Mouse (Mus musculus) G1E-ER4 (cell line): ENCODE measurements around the gene Csde1. TPM values are rescaled to one million over a fixed set of nuclear protein-coding genes. Genes with fewer than 3 reads are reported as not detected.
A peak's percentile ranks its signal among the peaks of the same experiment; 100 is the strongest.

Experiments
- GATA1 ChIP-seq: IDR thresholded peaks from one replicate; pipeline ENCODE4 v1.8.0; 2012; ENCODE audit warnings: low read length, inconsistent platforms
- polyA plus RNA-seq: library from polyadenylated mRNA; stranded (reverse); fragments of >175 nt; gene quantifications from 2 replicates; pipeline ENCODE4 v1.2.3, GENCODE M21; 2012

The Csde1 gene
- polyA plus RNA-seq, 1 experiment: 7.9 TPM

GRCm38 (mm10) chr3:103040861-103041379 lies 20.7 kb downstream of the Csde1 start:
- TF ChIP-seq GATA1: peak; percentile 49

DNA sequence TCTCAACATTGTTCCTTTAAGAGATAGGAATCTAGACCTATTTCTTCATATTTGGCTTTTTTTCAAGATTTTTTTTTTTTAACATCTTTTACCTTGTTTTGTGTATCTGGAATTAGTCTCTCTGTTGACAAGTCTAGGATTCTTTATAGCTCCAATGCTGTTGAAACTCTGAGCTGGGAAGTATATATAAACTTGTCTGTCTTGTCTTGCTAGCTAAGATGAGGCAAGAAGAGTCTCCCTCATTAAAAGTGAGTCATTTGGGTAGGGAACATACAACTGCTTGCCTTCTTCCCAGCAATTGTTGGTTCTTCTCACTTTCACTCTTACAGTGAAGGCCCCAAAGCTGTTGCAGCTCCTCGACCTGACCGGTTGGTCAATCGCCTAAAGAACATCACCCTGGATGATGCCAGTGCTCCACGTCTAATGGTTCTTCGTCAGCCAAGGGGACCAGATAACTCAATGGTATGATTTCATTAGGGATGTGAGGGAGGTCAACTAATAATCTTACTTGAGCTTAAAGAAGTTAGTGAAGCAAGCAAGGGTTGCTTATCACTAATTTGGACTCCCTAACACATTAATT lies 35.9 kb downstream of the Csde1 start:
- no peak for TF ChIP-seq GATA1

DNA sequence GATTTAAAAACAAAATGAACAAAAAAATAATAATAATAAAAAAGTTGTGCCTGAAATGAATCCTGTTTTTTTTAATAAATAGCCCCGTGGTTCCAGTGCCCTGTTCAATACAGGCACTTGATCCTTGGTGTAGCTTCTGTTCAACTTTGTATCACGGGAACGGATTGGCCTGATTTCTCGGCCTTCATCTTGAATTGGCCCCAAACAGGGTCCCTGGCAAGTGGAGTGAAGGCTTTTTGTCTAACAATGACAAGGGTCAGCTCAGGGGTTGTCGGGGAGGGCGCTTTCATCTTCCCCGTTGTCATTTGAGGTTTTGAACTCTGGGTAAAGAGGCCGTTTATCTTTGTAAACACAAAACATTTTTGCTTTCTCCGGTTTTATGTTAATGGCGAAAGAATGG lies 37.5 kb downstream of the Csde1 start:
- TF ChIP-seq GATA1: no peak

- TF ChIP-seq GATA1: no peak
These were observed 38.3 kb downstream of the Csde1 start, which contains the start of gene Nras for GRCm38 (mm10) chr3:103058207-103059157. TSS of gene Nras (plus strand) at chr3:103058285.

DNA sequence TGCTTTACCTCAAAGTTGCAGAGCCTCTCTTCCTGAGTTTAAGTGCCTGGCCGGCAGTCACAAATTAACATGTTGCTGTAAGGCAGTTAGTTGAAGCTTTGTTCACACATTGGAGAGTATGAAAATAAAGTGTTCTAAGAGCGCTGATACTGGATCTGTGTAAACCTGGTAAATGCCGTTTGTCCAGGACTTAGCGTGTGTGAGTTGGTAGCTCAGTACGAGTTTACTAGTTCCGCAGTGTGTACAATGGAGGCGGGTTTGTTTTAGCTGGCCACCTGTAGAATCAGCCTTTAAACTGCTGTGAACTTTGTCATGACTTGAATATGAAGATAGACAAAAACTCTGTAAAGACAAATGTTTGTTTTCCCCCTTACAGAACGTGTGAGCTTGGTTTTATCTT lies 46.7 kb downstream of the Csde1 start:
- no peak for TF ChIP-seq GATA1

- no peak for TF ChIP-seq GATA1
These were observed 48.7 kb downstream of the Csde1 start for GRCm38 (mm10) chr3:103068971-103069370.

- no peak for TF ChIP-seq GATA1
These were observed 53.5 kb downstream of the Csde1 start, which contains the start of gene Ampd1 for GRCm38 (mm10) chr3:103073771-103074170. TSS of gene Ampd1 (plus strand) at chr3:103074014.

DNA sequence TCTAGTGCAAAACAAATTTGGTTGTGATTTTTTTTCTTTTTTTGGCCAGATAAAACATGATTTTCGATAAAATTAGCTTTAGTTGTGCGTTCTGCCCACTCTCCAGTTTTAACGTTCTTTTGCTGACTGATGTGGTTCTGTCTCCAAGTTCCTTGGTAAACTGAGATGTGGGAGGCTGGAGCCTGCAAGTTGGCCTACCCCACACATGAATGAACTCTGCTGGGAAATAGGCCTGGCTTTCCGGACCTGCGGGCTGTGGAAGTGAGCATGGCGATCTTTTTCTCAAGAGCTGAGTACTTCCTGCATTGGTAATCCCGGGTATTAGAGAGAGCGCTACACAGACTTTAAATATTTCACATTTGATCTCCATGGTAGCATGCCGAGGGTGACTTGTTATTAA lies 55.6 kb downstream of the Csde1 start:
- TF ChIP-seq GATA1: no peak

GRCm38 (mm10) chr3:103076476-103076875 lies 56.2 kb downstream of the Csde1 start:
- no peak for TF ChIP-seq GATA1

DNA sequence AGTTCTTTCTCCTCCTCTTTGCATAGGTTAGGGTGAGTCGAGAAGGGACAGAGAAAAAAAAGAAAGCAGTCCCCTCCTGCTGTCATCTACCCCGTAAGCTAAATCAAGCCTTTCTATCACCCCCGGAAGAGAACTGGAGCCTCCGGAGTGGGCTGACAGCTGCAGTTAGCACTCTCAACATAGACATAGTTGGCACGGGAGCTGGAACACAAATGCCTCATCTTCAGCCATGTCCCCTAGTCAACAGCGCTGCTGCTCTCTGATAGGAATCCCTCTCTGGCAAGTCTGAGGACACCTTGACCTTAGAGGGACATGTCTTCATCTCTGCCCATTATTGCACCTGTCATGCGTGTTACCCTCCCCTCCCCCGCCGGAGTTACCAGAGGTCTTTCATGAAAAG lies 59.1 kb downstream of the Csde1 start:
- TF ChIP-seq GATA1: no peak

DNA sequence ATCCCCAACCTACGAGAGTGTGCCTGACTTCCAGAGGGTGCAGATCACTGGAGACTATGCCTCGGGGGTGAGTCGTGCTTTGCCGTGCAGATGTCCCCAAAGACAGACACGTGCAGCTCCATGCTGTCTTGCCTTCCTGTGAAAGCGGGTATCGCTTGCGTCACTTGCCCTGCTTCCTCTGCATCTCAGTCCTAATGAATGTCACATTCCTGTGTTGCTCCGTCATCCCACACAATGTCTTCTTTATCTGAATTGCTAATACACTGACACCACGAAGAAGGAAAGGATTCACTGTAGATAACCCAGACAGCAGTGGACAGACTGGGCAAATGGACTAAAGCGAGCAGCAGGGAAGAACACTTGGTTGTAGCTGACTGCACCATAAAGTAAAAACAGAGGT lies 60.8 kb downstream of the Csde1 start:
- TF ChIP-seq GATA1: no peak

DNA sequence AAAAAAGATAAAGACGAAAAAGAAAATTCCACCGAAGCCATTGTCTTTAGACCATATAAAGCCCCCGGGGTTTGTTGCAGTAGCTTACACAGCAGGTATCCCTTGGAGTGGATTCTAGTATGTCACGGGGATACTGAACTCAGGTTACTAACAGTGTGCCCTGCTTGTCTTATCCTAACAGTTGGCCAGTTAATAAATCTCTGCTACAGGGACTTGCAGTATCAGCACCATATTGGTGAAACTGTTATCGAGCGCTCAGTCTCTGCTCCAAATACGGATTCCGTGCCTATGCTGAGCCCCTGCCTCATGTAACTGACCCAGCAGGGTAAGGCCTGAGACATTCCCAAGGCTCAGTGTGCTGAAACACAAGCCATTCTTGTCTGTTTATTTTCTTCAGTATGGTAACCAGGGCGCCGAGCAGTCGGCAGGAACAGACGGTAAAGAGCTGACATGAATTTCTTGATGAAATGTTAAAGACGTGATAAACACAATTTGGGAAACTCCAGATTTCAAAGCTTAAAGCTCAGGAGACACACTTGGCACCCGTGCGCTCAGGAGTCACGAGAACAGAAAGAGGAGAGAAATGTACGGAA lies 61.7 kb downstream of the Csde1 start:
- TF ChIP-seq GATA1: no peak

DNA sequence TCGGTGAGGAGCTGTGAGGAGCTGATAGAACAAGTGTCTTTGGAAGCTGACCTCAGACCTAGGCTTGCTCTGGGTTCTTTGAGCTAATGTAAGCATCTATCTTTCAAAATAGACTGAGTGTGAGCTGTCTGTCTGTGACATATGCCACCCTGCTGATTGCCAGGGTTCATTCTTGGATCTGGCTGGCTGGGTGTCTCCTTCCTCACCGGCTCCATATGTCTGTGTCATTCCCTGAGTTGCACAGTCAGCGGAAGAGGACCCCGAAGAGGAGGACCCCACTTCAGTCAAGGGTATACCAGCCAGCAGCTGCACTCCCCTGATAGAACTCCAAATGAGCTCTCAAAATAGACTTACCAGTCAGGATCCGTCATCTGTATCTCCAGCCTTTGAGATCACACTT lies 62.5 kb downstream of the Csde1 start:
- no peak for TF ChIP-seq GATA1

DNA sequence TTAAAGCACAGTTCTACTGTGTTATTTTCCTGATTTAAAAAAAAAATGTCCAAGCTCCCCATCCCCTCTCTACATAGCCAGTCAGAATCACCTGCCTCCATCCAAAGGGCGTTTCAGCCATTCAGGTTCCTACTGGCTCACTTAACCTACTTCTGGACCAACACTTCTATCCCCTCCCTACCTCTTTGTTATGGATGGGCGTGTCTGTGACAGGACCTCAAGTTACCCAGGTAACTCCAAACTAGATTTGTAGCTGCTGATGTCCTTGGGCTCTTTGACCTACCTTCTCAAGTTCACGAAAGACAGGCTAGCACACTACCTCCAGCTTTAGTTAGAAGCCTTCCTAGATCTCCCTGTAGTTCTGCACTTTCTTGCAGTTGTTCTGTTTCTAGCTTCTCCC lies 65.8 kb downstream of the Csde1 start:
- no peak for TF ChIP-seq GATA1

DNA sequence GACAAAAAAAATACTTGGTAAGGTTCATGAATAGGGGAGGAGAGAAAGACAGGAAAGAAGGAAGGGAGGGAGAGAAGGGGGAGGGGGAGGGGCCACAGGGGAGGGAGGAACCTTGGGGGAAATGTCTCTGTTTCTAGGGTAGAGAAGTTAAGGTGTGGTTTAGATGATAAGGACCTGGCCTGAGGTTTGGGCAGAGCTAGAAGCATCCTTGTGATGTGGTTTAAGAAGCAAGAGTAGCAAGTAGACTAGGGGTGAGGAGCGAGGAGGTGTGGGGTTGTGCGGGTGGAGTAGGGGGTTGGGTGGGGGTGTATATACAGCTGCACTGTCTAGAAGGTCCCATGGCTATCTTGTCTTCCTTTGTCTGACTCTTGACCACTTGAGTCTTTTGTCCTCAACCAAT lies 71.5 kb downstream of the Csde1 start:
- TF ChIP-seq GATA1: no peak

- no peak for TF ChIP-seq GATA1
These were observed 78.4 kb downstream of the Csde1 start for GRCm38 (mm10) chr3:103098662-103099061.
